Mouse (Mus musculus) gastrocnemius, postnatal 10 days (tissue): ENCODE results near the gene Ascl2. TPM values are rescaled to one million over a fixed set of nuclear protein-coding genes. Genes with fewer than 3 reads are reported as not detected.

ENCODE experiments used
- DNase-seq: peaks from one replicate; pipeline ENCODE4 v3.0.0; 2021; ENCODE audit warnings: mixed read lengths
- long read RNA-seq, 2 experiments: library from polyadenylated mRNA; stranded (forward); transcript quantifications; one replicate each; pipeline ENCODE4 v2.0.0; 2021
- total RNA-seq, 2 experiments: library from RNA; stranded (reverse); gene quantifications; 2 replicates each; pipeline ENCODE4 v1.2.3; 2021

The Ascl2 gene
- not detected for total RNA-seq
- long read RNA-seq, experiment 1, result 0 reads
- long read RNA-seq, experiment 2, result 0 reads

- DNase-seq, result peak; percentile 7
Observed at GRCm38 (mm10) chr7:142968809-142969511, at the start of gene Ascl2. Gene Ascl2, minus strand, starts transcription at chr7:142969264.

- no peak for DNase-seq
Observed at GRCm38 (mm10) chr7:143017181-143017580, 48.1 kb upstream of the Ascl2 start.

GRCm38 (mm10) chr7:143016424-143017142 lies 47.5 kb upstream of the Ascl2 start:
- DNase-seq, result no peak

- DNase-seq, result peak; percentile 47
Observed at GRCm38 (mm10) chr7:143015755-143016423, 46.8 kb upstream of the Ascl2 start.

GRCm38 (mm10) chr7:143014862-143015659 lies 46.0 kb upstream of the Ascl2 start:
- no peak for DNase-seq

- DNase-seq, result peak; percentile 77
Observed at GRCm38 (mm10) chr7:143013420-143014178, 44.5 kb upstream of the Ascl2 start.

- DNase-seq, result peak; percentile 45
Observed at GRCm38 (mm10) chr7:143012230-143012875, 43.3 kb upstream of the Ascl2 start.

GRCm38 (mm10) chr7:143011226-143011625 lies 42.2 kb upstream of the Ascl2 start:
- no peak for DNase-seq

GRCm38 (mm10) chr7:143009996-143010395 lies 40.9 kb upstream of the Ascl2 start:
- no peak for DNase-seq

GRCm38 (mm10) chr7:143008996-143009665 lies 40.1 kb upstream of the Ascl2 start:
- DNase-seq, result peak; percentile 50

- DNase-seq, result no peak
Observed at GRCm38 (mm10) chr7:143008370-143008926, 39.4 kb upstream of the Ascl2 start.

- DNase-seq, result peak; percentile 98
Observed at GRCm38 (mm10) chr7:143007599-143008369, 38.7 kb upstream of the Ascl2 start.

- no peak for DNase-seq
Observed at GRCm38 (mm10) chr7:143006756-143007598, 37.9 kb upstream of the Ascl2 start.

- DNase-seq, result no peak
Observed at GRCm38 (mm10) chr7:143006097-143006755, 37.2 kb upstream of the Ascl2 start.

GRCm38 (mm10) chr7:143005344-143006096 lies 36.5 kb upstream of the Ascl2 start:
- DNase-seq, result no peak

GRCm38 (mm10) chr7:143004727-143005343 lies 35.8 kb upstream of the Ascl2 start, which contains the start of gene Tspan32:
Gene Tspan32, plus strand, starts transcription at chr7:143005046.
- no peak for DNase-seq
